Mouse (Mus musculus) layer of hippocampus, adult 2 months (tissue): ENCODE data around the gene Gm11939. TPM values are rescaled to one million over a fixed set of nuclear protein-coding genes. Genes with fewer than 3 reads are reported as not detected.
"Not testable (repeated sequence)": the region's sequence is repeated elsewhere in the genome, so short reads cannot be mapped to it uniquely, and the experiment has no call there.

Experiments used
- DNase-seq, 2 experiments: peaks; one replicate each; pipeline ENCODE4 v3.0.0; 2022; ENCODE audit warnings: low spot score in 2 of 2
- H3K27ac ChIP-seq: fragments of 200-600 bp; 2 replicates; pipeline ENCODE4 v1.8.1; 2022
- H3K4me3 ChIP-seq: fragments of 200-600 bp; 2 replicates; pipeline ENCODE4 v1.8.1; 2022; ENCODE audit warnings: mild to moderate bottlenecking
- CTCF ChIP-seq: fragments of 200-600 bp; conservative IDR thresholded peaks from 2 replicates; pipeline ENCODE4 v1.8.1; 2022; ENCODE audit warnings: antibody characterized with exemption, mild to moderate bottlenecking, moderate library complexity
- long read RNA-seq, 2 experiments: library from polyadenylated mRNA; stranded (forward); transcript quantifications; one replicate each; pipeline ENCODE4 v2.0.0; 2021; ENCODE audit warnings: borderline mapping rate in 2 of 2
- total RNA-seq, 2 experiments: library from RNA; stranded (reverse); gene quantifications; 2 replicates each; pipeline ENCODE4 v1.2.3; 2021

The Gm11939 gene
- total RNA-seq = not detected
- long read RNA-seq, experiment 1 = 0 reads
- long read RNA-seq, experiment 2 = 0 reads

DNA sequence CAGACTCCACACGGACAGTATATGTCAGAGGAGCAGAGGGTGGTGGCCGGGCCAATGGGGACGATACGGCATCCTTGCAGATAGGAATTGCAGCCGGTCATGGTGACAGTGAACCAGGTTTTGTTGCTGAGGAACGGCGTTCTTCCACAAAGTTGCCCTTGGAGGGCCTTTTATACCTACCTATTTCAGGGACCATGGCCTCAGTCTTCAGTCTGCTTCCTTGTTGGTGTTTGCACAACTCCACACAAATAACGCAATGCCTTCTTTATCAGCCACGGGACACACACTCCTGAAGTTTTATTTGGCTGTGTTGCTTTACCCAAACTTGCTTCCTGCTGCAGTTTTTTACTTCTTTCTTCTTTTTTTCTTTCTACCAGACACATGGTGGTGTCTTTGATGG lies at the start of gene Gm11939:
TSS of gene Gm11939 (minus strand) at position 101 of the 400 bp plus-strand sequence.
- H3K4me3 ChIP-seq = no peak within 1 kb of the TSS
- no peak for TF ChIP-seq CTCF
- DNase-seq = no peak
- H3K27ac ChIP-seq = no peak within 1 kb of the TSS

DNA sequence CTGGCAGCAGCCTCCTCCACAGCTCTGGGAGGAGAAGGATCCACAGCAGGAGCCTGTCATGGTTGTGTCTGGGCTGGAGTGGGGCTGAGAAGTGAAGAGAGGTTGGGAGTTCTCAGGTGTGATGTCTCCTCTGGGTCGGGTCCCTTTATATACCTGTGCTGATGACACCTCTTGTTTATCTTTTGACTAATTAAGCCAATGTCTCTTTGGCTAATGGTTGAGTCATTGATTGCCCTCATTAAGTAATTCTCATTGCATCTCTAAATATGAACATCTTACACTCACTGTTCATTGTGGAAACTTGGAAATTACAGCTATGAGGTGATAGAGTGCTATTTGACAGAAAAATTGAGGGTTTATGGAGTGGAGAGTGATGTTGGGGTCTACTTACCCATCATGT lies 43.9 kb upstream of the Gm11939 start, which contains the start of gene Gm11938:
TSS of gene Gm11938 (minus strand) at position 101 of the 400 bp plus-strand sequence.
- not testable (repeated sequence) for DNase-seq, H3K4me3 ChIP-seq, H3K27ac ChIP-seq

DNA sequence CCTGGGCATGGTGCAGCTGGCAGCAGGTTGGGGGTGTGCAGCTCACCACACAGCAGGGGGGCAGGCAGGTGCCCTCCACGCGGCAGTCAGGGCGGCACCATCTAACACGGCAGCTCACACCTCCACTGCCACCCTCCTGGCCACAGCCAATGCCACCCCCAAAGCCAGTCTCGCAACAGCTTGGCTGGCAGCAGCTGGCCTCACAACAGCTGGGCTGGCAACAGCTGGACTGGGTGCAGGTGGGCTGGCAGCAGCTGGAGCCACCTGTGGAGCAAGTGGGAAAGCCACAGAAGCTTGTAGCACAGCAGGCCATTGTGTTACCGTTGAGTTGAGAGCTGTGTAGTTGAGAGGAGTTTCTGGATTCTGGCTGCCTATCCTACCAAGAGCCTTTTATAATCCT lies 38.5 kb upstream of the Gm11939 start, which contains the start of gene Krtap9-3:
TSS of gene Krtap9-3 (minus strand) at position 364 of the 400 bp plus-strand sequence.
- not testable (repeated sequence) for H3K4me3 ChIP-seq, H3K27ac ChIP-seq, DNase-seq

DNA sequence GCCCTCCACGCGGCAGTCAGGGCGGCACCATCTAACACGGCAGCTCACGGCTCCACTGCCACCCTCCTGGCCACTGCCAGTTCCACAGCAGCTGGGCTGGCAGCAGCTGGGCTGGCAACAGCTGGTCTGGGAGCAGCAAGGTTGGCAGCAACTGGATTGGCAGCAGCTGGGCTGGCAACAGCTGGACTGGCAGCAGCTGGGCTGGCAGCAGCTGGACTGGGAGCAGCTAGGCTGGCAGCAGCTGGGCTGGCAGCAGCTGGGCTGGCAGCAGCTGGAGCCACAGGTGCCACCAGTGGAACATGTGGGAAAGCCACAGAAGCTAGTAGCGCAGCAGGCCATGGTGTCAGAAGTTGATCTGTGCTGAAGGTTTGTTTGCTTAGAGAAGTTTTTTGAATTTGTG lies 31.7 kb upstream of the Gm11939 start, which contains the start of gene Krtap1-3:
TSS of gene Krtap1-3 (minus strand) at position 359 of the 400 bp plus-strand sequence.
- TF ChIP-seq CTCF = no peak
- no peak for DNase-seq
- no peak within 1 kb of the TSS for H3K27ac ChIP-seq
- no peak within 1 kb of the TSS for H3K4me3 ChIP-seq

DNA sequence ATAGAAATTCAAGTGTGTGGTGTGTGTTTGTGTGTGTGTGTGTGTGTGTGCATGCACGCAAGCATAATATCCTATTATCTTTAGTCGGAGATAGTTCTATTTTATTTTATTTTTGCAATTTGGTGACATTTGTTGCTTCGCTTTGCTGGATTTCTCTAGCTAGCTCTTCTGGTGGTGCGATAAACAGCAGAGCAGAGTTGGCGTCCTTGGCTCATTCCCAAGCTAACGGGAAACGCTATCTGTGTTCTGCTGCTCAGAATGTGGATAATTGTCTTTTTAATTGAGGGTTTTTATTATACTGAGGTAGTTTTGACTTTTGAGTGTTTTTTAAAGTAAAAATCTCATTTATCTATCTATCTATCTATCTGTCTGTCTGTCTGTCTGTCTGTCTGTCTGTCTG lies 25.8 kb upstream of the Gm11939 start:
- peak overlapping the region; percentile 82 for H3K27ac ChIP-seq
- DNase-seq = peak; percentile 59 to 64
- H3K4me3 ChIP-seq = no peak overlapping the region
- TF ChIP-seq CTCF = no peak

DNA sequence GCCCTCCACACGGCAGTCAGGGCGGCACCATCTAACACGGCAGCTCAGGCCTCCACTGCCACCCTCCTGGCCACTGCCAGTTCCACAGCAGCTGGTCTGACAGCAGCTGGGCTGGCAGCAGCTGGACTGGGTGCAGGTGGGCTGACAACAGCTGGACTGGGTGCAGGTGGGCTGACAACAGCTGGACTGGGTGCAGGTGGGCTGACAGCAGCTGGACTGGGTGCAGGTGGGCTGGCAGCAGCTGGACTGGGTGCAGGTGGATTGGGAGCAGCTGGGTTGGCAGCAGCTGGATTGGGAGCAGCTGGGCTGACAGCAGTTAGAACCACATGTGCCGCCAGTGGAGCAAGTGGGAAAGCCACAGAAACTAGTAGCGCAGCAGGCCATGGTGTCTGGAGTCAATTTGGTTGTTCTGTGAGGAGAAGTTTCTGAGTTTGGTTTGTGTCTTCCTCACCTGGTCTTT lies 24.0 kb upstream of the Gm11939 start, which contains the start of gene Krtap1-4:
TSS of gene Krtap1-4 (minus strand) at position 410 of the 460 bp plus-strand sequence.
- Histone ChIP-seq H3K27ac (peak within 1 kb of the TSS; percentile 82), H3K4me3 (no peak within 1 kb of the TSS)
- TF ChIP-seq CTCF = no peak
- no peak for DNase-seq

DNA sequence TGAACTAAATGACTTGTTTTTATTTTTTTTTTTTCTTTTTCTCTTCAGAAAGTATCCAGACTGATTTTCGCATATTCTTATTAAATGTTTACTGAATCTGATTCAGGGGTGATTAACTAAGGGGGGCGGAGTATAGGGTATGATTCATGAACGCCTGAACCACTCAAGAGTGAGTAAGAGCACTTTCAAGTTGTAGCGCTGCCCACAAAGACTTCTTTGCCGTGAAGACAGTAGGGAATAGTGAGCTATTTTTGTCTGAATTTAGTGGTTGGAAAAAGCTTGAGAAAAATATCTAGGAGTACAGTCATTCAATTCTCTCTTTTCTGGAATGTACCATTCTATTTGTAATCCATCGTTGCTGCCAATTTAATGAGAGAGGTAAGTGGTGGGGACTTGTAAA lies 22.3 kb upstream of the Gm11939 start:
- H3K27ac ChIP-seq = no peak overlapping the region
- no peak for DNase-seq
- TF ChIP-seq CTCF = no peak
- no peak overlapping the region for H3K4me3 ChIP-seq

DNA sequence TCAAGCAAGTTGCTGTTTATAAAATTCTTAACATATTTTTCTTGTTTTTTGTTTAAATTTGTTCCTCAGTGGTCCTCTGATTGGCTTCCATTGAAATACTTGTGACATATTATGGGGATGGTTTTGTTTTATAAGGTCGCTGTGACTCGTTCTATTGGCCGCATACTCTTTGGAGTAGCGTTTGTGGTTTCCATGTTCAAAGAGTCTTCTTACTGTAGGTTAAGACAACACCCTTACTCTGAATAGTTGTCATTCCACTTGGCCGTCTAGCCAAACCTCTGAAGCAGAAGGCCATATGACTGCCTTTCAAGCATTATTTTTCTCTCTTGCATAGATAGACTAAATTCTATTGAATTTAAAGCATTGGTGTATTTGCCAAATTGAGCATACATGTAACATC lies 21.8 kb upstream of the Gm11939 start:
- no peak overlapping the region for H3K27ac ChIP-seq
- H3K4me3 ChIP-seq = no peak overlapping the region
- no peak for DNase-seq
- no peak for TF ChIP-seq CTCF

DNA sequence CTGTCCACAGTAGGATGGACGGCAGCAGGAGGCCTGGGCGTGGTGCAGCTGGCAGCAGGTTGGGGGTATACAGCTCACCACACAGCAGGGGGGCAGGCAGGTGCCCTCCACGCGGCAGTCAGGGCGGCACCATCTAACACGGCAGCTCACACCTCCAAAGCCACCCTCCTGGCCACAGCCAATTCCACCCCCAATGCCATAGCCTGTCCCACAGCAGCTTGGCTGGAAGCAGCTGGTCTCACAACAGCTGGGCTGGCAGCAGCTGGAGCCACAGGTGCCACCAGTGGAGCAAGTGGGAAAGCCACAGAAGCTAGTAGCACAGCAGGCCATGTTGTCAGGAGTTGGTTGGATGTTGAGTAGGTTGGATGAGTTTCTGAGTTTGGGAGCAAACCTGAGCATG lies 21.4 kb upstream of the Gm11939 start, which contains the start of gene Krtap1-5:
TSS of gene Krtap1-5 (minus strand) at position 381 of the 400 bp plus-strand sequence.
- Histone ChIP-seq H3K4me3 (no peak within 1 kb of the TSS), H3K27ac (no peak within 1 kb of the TSS)
- TF ChIP-seq CTCF = no peak
- no peak for DNase-seq

DNA sequence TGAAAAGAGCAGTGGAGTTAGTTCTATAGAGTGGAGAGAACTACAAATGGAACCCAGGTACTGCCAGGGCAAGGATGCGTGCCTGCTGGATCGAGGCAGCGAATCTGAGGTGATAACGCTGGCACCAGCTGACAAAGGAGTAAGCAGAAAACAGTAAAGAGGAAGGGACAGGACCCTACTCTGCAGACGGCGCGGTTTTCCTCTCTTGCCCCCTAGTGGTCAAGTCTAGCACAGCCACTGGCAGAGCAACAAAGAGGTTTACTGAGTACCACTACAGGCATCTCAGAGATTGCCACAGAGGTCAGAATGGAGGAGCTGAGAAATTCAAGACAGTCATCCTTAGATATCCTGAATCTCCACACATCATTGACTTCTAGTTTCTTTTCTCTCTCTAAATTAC lies 14.8 kb upstream of the Gm11939 start:
- H3K4me3 ChIP-seq = no peak overlapping the region
- no peak overlapping the region for H3K27ac ChIP-seq
- peak; percentile 97 for TF ChIP-seq CTCF

DNA sequence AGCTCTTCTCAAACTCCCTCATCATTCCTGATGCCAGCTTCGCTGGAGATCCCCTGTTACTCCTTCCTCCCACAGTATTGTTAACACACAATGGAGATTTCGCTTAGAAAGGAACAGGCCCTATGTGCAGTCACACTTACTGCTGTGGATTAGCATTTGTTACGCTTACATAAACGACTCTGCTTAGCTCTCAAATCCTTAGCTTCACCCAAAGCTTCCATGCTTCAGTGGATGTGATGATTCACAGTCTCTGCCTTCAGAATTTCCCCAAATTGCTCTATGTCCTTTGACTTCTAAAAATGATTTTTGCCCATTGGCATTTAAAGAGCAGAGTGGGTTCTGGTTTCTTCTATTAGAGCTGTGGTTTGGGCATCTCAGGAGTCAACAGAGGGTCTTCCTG lies 13.9 kb upstream of the Gm11939 start:
- Histone ChIP-seq H3K4me3 (no peak overlapping the region), H3K27ac (no peak overlapping the region)
- no peak for TF ChIP-seq CTCF
- DNase-seq = no peak

More for the DNA sequence above, 14.8 kb upstream of the Gm11939 start:
- peak; percentile 32 to 75 for DNase-seq

DNA sequence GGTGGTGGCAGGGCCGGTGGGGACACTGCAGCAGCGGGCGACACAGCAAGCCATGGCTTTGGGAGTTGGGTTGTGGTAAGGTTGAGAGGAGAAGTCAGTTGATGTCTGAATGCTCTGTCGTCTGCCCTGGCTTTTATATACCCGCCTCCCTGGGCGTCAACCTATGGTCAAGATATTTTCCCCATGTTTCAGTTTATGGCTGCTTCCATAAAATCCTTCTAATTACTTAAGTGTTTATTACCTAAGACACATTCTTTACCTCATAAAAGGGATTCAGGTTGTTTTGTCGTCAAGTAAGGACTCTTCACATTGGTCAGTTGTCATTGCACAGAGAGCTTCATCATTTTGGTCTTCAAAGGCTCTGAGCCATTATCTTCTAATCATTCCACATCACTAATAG lies 7.3 kb upstream of the Gm11939 start, which contains the start of gene Krtap3-1:
TSS of gene Krtap3-1 (minus strand) at position 101 of the 400 bp plus-strand sequence.
- no peak for DNase-seq
- no peak for TF ChIP-seq CTCF
- Histone ChIP-seq H3K27ac (no peak within 1 kb of the TSS), H3K4me3 (no peak within 1 kb of the TSS)

DNA sequence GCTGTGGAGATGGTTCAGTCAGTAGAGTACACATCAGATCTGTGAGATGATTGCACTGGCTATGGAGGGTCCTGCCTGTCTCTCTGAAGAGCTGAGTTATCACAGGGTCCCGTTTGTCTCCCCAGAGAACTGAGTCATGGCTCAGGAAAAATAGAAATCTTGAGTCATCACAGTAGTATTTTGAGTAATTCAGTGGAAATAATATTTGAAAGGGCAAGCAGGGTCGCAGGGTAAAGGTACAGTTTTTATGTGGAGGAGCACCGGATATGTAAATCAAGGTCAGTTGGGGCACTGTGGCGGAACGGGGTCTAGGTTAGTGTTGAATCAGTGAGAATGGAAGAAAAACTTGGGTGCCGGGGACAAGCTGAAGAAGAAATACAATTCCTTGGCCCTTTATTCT lies 3.3 kb upstream of the Gm11939 start:
- Histone ChIP-seq H3K27ac (no peak overlapping the region), H3K4me3 (no peak overlapping the region)
- no peak for TF ChIP-seq CTCF
- DNase-seq = no peak
